Mouse (Mus musculus) heart, embryonic 12.5 days (tissue): ENCODE data around the gene Sugp1. TPM values are rescaled to one million over a fixed set of nuclear protein-coding genes. Genes with fewer than 3 reads are reported as not detected.

Experiments
- ATAC-seq: fragments of 200-750 bp; cut with Nextera tagmentation; 2 replicates; pipeline ENCODE4 v1.8.0; 2017; ENCODE audit warnings: moderate TSS enrichment, moderate library complexity; ENCODE audit not compliant: insufficient number of reproducible peaks, low FRiP score
- H3K27ac ChIP-seq: fragments of 300-500 bp; sonication (generic); 2 replicates; pipeline ENCODE4 v1.5.1; 2016; ENCODE audit warnings: mild to moderate bottlenecking, moderate library complexity; ENCODE audit not compliant: poor library complexity, severe bottlenecking
- H3K27me3 ChIP-seq: fragments of 300-500 bp; sonication (generic); replicated peaks from 2 replicates; pipeline ENCODE4 v1.6.1; 2016; ENCODE audit warnings: mild to moderate bottlenecking, moderate library complexity
- H3K36me3 ChIP-seq: fragments of 300-500 bp; sonication (generic); 2 replicates; pipeline ENCODE4 v1.6.1; 2016; ENCODE audit warnings: mild to moderate bottlenecking, moderate library complexity
- H3K4me1 ChIP-seq: fragments of 300-500 bp; sonication (generic); replicated peaks from 2 replicates; pipeline ENCODE4 v1.6.1; 2016; ENCODE audit warnings: mild to moderate bottlenecking
- H3K4me2 ChIP-seq: fragments of 300-500 bp; sonication (generic); 2 replicates; pipeline ENCODE4 v1.6.1; 2016; ENCODE audit warnings: mild to moderate bottlenecking, moderate library complexity
- H3K4me3 ChIP-seq: fragments of 300-500 bp; sonication (generic); 2 replicates; pipeline ENCODE4 v1.5.1; 2016; ENCODE audit warnings: mild to moderate bottlenecking
- H3K9ac ChIP-seq: fragments of 300-500 bp; sonication (generic); 2 replicates; pipeline ENCODE4 v1.6.1; 2016; ENCODE audit warnings: mild to moderate bottlenecking, moderate library complexity
- H3K9me3 ChIP-seq: fragments of 300-500 bp; sonication (generic); replicated peaks from 2 replicates; pipeline ENCODE4 v1.6.1; 2016; ENCODE audit warnings: mild to moderate bottlenecking, moderate library complexity
- WGBS: fragments of 180-500 bp; shearing (Covaris S2); methylation state at CpG from one replicate; pipeline ENCODE4 v1.1.7; 2016; 5-methylcytosine and 5-hydroxymethylcytosine counted together
- microRNA-seq: library from miRNA; unstranded; fragments of <30 nt; microRNA quantifications from one replicate; pipeline ENCODE4, GENCODE M21; 2017
- polyA plus RNA-seq: library from polyadenylated mRNA; unstranded; fragments of >200 nt; fragmentation: Nextera tagmentation; extraction: Ambion mirVana; gene quantifications from 2 replicates; pipeline ENCODE4 v1.2.1, GENCODE M21; 2016

The Sugp1 gene
- polyA plus RNA-seq, 1 experiment from 2014 or later: 32.7 TPM

GRCm38 (mm10) chr8:70112401-70113016 is 69.9 kb downstream of the Sugp1 start:
- no peaks in the 10 kb centered on the region for H3K9me3 ChIP-seq
- H3K9ac ChIP-seq: no peak overlapping the region
- no peak overlapping the region for H3K4me2 ChIP-seq
- H3K36me3 ChIP-seq: no peaks in the 10 kb centered on the region
- peaks cover 100% of the 10 kb centered on the region for H3K27me3 ChIP-seq
- WGBS: 7% methylated on average over 43 of the region's 43 CpGs
- no peak overlapping the region for H3K4me3 ChIP-seq
- H3K4me1 ChIP-seq: no peaks in the 10 kb centered on the region
- ATAC-seq: no peak
- H3K27ac ChIP-seq: no peak overlapping the region

DNA sequence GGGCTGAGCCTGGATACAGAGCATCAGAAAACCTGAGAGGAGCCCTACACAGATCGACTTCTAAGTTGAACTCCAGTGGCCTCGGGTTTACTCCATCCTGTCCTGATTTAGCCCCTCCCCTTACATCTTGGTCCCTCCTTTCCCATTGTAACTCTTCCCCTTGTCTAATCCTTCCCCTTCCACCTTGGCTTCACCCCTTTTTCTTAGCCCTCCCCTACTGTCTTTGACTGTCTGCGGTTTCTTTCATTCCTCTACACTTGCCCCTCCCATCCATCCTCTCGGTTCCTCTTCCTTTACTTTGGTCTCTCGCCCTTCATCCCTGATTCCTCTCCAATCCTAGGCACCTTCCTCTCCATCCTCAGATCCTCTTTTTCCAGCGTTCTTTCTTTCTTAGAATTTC is 71.9 kb downstream of the Sugp1 start:
- WGBS: 25% methylated on average over 6 of the region's 6 CpGs
- Histone ChIP-seq H3K4me3 (no peak overlapping the region), H3K9me3 (no peaks in the 10 kb centered on the region), H3K4me2 (no peak overlapping the region), H3K9ac (no peak overlapping the region), H3K27me3 (peaks cover 100% of the 10 kb centered on the region), H3K27ac (no peak overlapping the region), H3K36me3 (no peaks in the 10 kb centered on the region), H3K4me1 (no peaks in the 10 kb centered on the region)
- ATAC-seq: no peak

DNA sequence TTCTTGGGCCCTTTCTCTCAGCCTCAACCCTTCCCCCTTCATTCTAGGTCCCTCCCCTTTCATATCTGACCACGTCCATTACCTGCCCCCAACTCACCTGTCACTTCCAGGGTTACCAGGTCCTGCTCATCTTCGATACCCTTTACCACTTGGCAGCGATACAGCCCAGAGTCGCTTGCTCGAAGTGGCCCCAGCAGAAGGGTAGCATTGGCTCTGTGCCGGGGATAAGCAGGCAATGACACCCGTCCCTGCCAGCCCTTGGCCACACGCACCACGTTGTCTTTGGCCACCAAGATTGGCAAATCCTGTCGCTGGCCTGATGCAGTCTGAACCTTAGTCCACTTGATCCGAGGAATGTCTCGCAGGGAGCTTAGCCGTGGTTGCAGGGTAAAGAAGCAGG is 72.3 kb downstream of the Sugp1 start:
- H3K4me2 ChIP-seq: no peak overlapping the region
- no peaks in the 10 kb centered on the region for H3K4me1 ChIP-seq
- no peak overlapping the region for H3K4me3 ChIP-seq
- no peaks in the 10 kb centered on the region for H3K36me3 ChIP-seq
- H3K9ac ChIP-seq: no peak overlapping the region
- no peaks in the 10 kb centered on the region for H3K9me3 ChIP-seq
- WGBS: 63% methylated on average over 13 of the region's 13 CpGs
- H3K27ac ChIP-seq: no peak overlapping the region
- peaks cover 100% of the 10 kb centered on the region for H3K27me3 ChIP-seq
- no peak for ATAC-seq

- H3K4me1 ChIP-seq: peaks cover 4% of the 10 kb centered on the region; the same call in 1 of the 2 replicates
- H3K36me3 ChIP-seq: no peaks in the 10 kb centered on the region
- H3K9me3 ChIP-seq: no peaks in the 10 kb centered on the region
- no peak overlapping the region for H3K9ac ChIP-seq
- H3K4me3 ChIP-seq: no peak overlapping the region
- H3K4me2 ChIP-seq: no peak overlapping the region
- no peak overlapping the region for H3K27ac ChIP-seq
- H3K27me3 ChIP-seq: peaks cover 100% of the 10 kb centered on the region
- WGBS: 7% methylated on average over 9 of the region's 9 CpGs
- ATAC-seq: no peak
These were observed 75.0 kb downstream of the Sugp1 start for GRCm38 (mm10) chr8:70117611-70118010.

DNA sequence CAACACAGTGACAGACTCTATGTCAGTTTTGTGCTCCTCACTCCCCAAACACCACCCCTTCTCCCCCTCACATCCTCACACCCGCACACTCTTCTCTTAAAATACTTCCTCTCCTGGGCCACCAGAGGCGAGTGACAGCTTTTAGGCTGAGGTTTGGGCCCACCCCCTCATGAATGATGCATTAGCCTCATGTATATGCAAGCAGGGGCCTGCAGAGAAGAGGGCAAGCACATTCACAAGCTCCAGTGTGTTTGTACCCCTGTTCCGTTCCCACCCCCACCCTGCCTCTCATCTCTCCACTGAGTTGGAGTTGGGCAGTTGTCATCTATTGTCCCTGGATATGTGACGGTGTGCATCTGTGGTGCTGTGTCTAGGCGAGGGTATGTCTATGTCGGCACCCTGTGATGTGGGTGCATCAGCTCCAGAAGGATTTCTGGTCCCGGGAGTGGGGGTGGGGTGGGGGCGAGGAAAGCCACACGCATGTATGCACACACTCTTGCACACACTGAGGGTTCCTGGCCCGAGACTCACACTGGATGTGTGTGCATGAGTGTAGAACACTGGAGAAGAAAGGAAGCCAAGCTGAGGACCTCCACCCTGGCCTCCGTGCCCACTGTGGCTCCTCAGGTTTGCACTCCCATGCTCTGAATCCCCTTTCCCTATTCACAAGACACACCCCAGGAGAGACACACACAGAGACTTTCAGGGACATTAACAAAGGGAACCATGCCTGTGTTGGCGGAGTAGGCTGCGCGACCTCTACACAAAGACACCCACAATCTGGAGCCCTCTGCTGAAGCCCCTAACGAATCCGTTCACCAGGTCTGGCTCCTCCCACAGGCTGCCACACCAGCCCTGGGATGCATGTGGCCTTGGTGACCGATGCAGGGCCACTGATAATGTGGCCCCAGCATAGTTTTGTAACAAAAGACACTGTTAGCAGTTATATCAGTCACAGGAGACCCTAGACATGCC is 76.4 kb downstream of the Sugp1 start:
- Histone ChIP-seq H3K9ac (no peak overlapping the region), H3K4me1 (peaks cover 4% of the 10 kb centered on the region; the same call in 1 of the 2 replicates), H3K27me3 (peaks cover 99% of the 10 kb centered on the region), H3K27ac (no peak overlapping the region), H3K36me3 (no peaks in the 10 kb centered on the region), H3K9me3 (no peaks in the 10 kb centered on the region), H3K4me2 (no peak overlapping the region), H3K4me3 (no peak overlapping the region)
- no peak for ATAC-seq
- 20% methylated on average over 17 of the region's 17 CpGs for WGBS

DNA sequence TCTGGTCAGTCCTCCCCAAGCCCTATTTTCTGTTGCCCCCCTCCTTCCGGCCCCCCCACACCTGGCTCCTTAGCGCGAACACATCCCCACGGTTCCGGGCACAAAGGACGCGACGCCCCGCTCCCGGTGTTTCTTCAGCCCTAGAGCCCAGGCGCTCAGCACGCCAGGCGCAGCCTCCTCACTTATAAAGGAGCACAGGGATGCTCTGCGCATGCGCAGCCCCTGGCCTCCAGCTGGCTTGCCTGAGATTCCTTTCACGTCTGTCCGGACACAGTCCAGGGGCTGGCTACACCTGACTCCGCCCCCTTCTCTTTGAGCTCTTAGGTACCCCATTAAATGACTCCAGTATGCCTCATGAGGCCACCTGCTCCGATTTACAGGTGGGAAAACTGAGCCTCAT is 78.1 kb downstream of the Sugp1 start, which contains the start of gene Ncan:
TSS of gene Ncan (minus strand) at position 207 of the 400 bp plus-strand sequence.
- 3% methylated on average over 19 of the region's 19 CpGs for WGBS
- no peak within 1 kb of the TSS for H3K4me3 ChIP-seq
- peak within 1 kb of the TSS; percentile 41 for H3K4me2 ChIP-seq
- H3K27ac ChIP-seq: no peak within 1 kb of the TSS
- no peaks in the 10 kb centered on the region for H3K36me3 ChIP-seq
- no peak for ATAC-seq
- H3K27me3 ChIP-seq: peaks cover 99% of the 10 kb centered on the region
- no peaks in the 10 kb centered on the region for H3K9me3 ChIP-seq
- H3K4me1 ChIP-seq: peaks cover 4% of the 10 kb centered on the region; the same call in 1 of the 2 replicates
- no peak within 1 kb of the TSS for H3K9ac ChIP-seq

Small RNA genes within 50 kb of the gene (microRNA-seq; reads per million reads assigned to microRNA genes)
- gene Mir7066: not detected

Other genes starting within 250 kb of the Sugp1 start
- 8.5 and 8.6 TPM in 2 replicates for gene Gmip, start 234.1 kb upstream of the Sugp1 start, polyA plus RNA-seq
- 0.32 and 0.36 TPM in 2 replicates for gene Lpar2, start 220.4 kb upstream of the Sugp1 start, polyA plus RNA-seq
- 4.7 TPM in 2 replicates for gene Pbx4, start 210.3 kb upstream of the Sugp1 start, polyA plus RNA-seq
- 0.78 and 0.82 TPM in 2 replicates for gene Cilp2, start 155.1 kb upstream of the Sugp1 start, polyA plus RNA-seq
- gene Tssk6, start 140.6 kb upstream of the Sugp1 start, polyA plus RNA-seq: 1.9 and 3.1 TPM in 2 replicates
- gene Ndufa13, start 140.3 kb upstream of the Sugp1 start, polyA plus RNA-seq: 309 and 314 TPM in 2 replicates
- 7.4 and 8.9 TPM in 2 replicates for gene Yjefn3, start 140.1 kb upstream of the Sugp1 start, polyA plus RNA-seq
- 55.6 and 59.2 TPM in 2 replicates for gene Gatad2a, start 46.4 kb upstream of the Sugp1 start, polyA plus RNA-seq
- gene Mau2, start 79 bp upstream of the Sugp1 start, polyA plus RNA-seq: 39.9 and 42.1 TPM in 2 replicates
- gene Tm6sf2, start 30.1 kb downstream of the Sugp1 start, polyA plus RNA-seq: 1.3 and 1.6 TPM in 2 replicates
- gene Hapln4, start 40.6 kb downstream of the Sugp1 start, polyA plus RNA-seq: 0.11 and 0.24 TPM in 2 replicates
- gene Ncan, start 78.1 kb downstream of the Sugp1 start, polyA plus RNA-seq: 0.17 and 0.31 TPM in 2 replicates
- 28.5 and 29.1 TPM in 2 replicates for gene Nr2c2ap, start 88.5 kb downstream of the Sugp1 start, polyA plus RNA-seq
- gene Rfxank, start 96.3 kb downstream of the Sugp1 start, polyA plus RNA-seq: 17.7 and 18.7 TPM in 2 replicates
- 30.3 and 38.1 TPM in 2 replicates for gene Borcs8, start 96.7 kb downstream of the Sugp1 start, polyA plus RNA-seq
- not detected in 2 replicates for gene Mef2b, start 96.9 kb downstream of the Sugp1 start, polyA plus RNA-seq
- gene Tmem161a, start 129.5 kb downstream of the Sugp1 start, polyA plus RNA-seq: 98.0 and 100 TPM in 2 replicates
- gene Slc25a42, start 169.5 kb downstream of the Sugp1 start, polyA plus RNA-seq: 8.5 and 9.7 TPM in 2 replicates
- 33.8 and 36.0 TPM in 2 replicates for gene Sugp2, start 191.4 kb downstream of the Sugp1 start, polyA plus RNA-seq
- gene Armc6, start 191.7 kb downstream of the Sugp1 start, polyA plus RNA-seq: 22.6 and 23.4 TPM in 2 replicates
- gene Homer3, start 240.0 kb downstream of the Sugp1 start, polyA plus RNA-seq: 46.0 and 48.4 TPM in 2 replicates